Mouse (Mus musculus): Measurements from ENCODE around the gene Syne1.

DNA sequence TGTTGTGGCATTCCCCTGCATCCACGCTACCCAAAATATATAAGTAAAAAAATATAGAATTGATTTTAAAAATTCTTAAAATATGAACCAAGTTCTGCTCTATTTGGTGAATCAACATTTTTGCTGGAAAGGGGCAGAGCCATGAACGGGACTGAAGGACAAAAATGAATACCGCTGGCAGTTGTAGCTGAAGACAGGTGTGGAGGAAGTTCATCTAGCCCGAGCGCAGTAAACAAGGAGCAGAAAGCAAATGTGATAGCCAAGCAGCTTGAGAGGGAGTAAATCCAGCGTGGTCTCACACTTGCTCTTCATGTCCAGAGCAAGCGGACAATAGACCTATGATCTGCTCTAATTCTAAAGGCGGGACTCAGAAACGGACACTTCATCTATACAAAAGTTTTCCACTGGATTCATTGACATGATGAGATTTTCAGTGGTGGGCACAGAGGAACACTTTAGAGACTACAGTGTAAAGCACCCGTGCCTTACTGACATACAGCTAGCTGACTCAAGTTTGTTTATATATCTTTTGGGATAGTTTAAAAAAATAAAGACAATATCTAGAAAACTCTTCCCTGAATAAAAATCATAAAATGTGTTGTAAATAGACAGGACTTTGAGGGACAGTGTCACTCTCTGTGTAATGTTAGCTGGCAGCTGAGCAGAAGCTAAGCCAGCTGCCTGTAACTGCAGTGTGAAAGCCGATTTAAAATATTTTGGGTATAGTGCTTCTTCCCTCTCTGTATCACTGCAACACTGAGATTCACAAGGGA, 480.9 kb downstream of the Syne1 start:
- TF ChIP-seq POLR2A (IDR thresholded peaks at IDR 0.05; ENCODE audit: borderline replicate concordance, extremely low read depth, low read depth, low read length) (no peak), CTCF (IDR thresholded peaks at IDR 0.05; ENCODE audit: insufficient read depth, low read length) (no peak)
